Mouse (Mus musculus): ENCODE measurements around the gene 1110008P14Rik. TPM values are rescaled to one million over a fixed set of nuclear protein-coding genes. Genes with fewer than 3 reads are reported as not detected.

The 1110008P14Rik gene
- 100 to 1,000 TPM; 153 to 155 TPM for total RNA-seq (2021)
- long read RNA-seq, transcript 1110008P14Rik-201 (2 exons, 680 nt): major isoform, 85 of 92 reads
- long read RNA-seq, partial matches to known transcripts: 0 of 92 reads
- long read RNA-seq, other reads (novel, unspliced or antisense): 6 of 92 reads

DNA sequence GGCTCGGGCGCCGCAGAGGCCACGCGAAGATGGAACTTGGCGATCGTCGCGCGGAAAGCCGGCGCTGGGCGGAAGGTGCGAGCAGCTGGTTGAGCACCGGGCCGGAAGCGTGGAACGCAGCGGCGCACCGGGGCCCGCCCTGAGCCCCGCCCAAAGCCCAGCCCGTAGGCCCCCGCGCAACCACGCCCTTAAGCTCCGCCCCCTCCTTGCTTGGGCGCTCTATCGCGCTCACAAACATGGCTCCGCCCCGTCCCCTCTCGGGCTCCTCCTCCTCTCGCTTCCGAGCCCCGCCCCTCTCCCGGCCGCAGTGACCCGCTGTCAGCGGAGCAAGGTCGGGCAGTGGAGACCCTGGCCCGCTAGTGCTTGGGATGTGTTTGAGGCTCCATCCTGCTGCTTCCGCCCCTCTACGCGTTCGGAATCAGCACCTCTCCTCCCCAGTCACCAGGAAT, at the start of gene 1110008P14Rik:
Gene 1110008P14Rik (minus strand): TSS at position 164 of the 449 bp plus-strand sequence.
- peak; percentile 92 to 94 for DNase-seq (ENCODE audit: low spot score in 2 of 2)

GRCm38 (mm10) chr2:32430701-32431676, 49.3 kb upstream of the 1110008P14Rik start:
- DNase-seq (ENCODE audit: low spot score in 2 of 2): peak; percentile 86 to 92

DNA sequence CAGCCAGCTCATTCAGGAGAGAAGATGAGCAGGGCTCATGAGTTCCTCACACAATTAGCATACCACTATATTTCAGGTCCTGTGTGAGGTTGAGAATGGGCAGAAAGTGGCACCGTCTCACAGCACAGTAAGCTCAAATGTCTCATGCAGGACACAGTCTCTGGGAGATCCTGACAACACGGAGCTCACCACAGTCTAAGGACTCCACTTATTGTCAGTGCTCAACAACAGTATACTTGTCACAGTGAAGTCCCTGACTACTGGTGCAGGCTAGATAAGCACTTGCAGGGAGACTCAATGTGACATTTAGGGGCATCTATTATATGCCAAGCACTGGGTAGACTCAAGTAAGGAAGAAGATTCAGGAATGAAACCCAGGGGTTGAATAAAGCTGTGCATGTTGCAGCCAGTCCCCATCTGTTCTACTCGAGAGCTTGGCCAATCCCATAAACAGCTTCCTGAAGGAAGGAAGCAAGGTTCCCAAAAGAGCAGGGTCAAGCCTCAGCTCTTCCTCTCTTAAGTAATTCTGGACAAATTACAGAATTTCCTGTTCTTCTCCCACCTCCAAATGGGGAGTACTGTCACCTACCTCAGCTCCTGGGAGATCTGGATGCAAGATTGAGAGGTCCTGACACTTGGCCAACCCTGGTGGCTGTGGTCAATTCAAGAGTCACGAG, 47.6 kb upstream of the 1110008P14Rik start:
- no peak for DNase-seq (ENCODE audit: low spot score in 2 of 2)

- DNase-seq (ENCODE audit: low spot score in 2 of 2): peak; percentile 62 to 72
Observed at GRCm38 (mm10) chr2:32428262-32428722, 46.6 kb upstream of the 1110008P14Rik start.

GRCm38 (mm10) chr2:32427720-32428119, 46.0 kb upstream of the 1110008P14Rik start:
- no peak for DNase-seq (ENCODE audit: low spot score in 2 of 2)

- no peak for DNase-seq (ENCODE audit: low spot score in 2 of 2)
Observed at GRCm38 (mm10) chr2:32426141-32426540, 44.4 kb upstream of the 1110008P14Rik start.

- DNase-seq (ENCODE audit: low spot score in 2 of 2): no peak
Observed at GRCm38 (mm10) chr2:32425568-32425967, 43.8 kb upstream of the 1110008P14Rik start.

GRCm38 (mm10) chr2:32424796-32425195, 43.1 kb upstream of the 1110008P14Rik start:
- DNase-seq (ENCODE audit: low spot score in 2 of 2): no peak

DNA sequence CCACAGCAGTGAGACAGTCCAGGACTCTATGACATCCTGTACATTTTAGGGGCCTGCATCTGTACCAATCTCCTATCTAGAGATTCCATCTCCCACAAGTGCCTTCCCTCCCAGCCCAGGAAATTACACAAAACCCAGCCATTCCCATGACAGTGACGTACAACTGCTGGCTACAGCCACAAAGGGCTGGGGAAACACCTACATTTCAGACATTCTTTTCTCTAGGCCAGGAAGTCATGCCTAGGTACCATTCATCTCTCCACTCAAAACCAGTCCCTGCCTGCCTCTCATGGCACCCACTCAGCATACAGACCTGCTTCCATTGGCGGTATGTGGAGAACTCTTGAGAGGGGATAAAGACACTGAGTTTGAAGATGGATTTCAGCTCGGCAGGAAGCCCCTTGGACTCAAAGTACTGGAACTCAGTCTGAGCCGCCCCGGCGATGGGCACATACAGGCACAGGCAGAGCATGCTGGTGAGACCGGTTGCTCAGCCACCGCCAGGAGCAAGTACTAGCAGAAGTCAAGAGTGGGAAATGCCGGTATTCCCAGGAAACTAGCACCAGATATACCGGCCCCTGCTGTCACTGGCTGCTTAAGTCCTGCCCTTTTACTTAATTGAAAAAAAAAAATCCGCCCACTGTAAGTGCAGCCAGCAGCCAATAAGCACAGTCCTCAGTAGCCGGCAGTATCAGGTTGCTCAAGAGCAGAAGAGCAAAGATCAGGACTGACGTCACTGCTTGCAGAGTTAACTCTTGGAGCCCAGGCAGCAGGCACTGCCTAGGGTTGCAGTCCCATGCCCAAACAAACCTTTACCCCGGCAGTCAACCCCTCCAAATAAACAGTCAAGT, 42.0 kb upstream of the 1110008P14Rik start:
- DNase-seq (ENCODE audit: low spot score in 2 of 2): peak in 1 of 2 experiments; percentile 55

DNA sequence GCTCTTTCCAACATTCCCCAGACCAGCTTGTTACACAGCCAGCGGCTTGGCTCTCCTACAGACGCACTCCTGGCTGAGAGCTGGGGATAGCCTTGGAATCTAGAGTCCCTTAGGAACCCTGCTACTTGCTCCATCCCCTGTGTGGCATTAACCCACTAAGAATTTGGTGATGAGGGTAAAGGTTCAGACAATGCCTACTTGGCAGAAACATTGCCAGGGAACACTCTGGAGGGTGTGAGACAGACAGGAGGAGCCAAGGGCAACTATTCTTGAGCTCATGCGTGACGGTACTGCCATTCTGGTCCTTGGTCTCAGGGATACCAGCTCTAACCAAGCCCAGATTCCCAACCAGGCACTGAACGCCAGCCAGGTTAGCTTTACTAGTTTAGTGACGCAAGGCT, 40.1 kb upstream of the 1110008P14Rik start:
- DNase-seq (ENCODE audit: low spot score in 2 of 2): no peak

DNA sequence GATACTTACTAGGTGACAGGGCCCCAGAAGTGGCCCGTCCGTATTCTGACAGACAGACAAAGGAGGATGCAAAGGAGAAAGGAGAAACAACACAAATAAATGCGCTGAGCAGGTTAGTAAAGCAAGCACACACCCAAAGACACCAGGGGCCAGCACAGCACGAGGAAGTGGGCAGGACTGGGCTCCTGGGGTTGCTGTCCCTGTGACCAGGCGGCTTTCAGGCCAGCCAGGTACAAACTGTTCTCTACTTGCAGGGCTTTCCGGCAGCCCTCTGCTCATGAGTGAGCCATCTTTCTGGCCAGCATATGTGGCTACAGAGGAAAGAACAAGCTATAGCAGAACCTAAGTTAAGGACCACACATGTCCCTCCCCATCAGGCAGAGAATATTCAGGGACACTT, 38.9 kb upstream of the 1110008P14Rik start:
- DNase-seq (ENCODE audit: low spot score in 2 of 2): no peak

GRCm38 (mm10) chr2:32420066-32420608, 38.4 kb upstream of the 1110008P14Rik start:
- no peak for DNase-seq (ENCODE audit: low spot score in 2 of 2)

- DNase-seq (ENCODE audit: low spot score in 2 of 2): no peak
Observed at GRCm38 (mm10) chr2:32419359-32419758, 37.6 kb upstream of the 1110008P14Rik start.

- no peak for DNase-seq (ENCODE audit: low spot score in 2 of 2)
Observed at GRCm38 (mm10) chr2:32418430-32419151, 36.9 kb upstream of the 1110008P14Rik start.

DNA sequence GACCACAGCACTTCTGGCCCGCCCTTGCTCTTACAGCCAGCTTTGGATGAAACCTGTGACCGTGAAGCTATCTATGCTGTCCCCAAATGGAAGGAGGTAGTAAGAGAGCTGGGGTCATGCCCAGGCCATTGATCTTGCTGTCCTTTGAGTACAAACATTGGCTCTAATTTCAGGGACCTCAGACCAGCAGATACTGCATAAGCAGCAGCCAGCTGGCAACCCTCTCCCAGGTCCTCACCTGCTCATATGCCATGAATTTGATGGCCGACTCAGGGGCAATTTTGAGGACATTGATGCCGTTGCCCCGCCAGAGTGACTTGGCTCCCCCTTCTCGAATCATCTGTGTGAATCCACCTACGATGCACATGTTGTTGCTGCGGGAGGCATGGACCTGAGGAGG, 35.7 kb upstream of the 1110008P14Rik start:
- no peak for DNase-seq (ENCODE audit: low spot score in 2 of 2)

GRCm38 (mm10) chr2:32416556-32416955, 34.8 kb upstream of the 1110008P14Rik start:
- no peak for DNase-seq (ENCODE audit: low spot score in 2 of 2)

DNA sequence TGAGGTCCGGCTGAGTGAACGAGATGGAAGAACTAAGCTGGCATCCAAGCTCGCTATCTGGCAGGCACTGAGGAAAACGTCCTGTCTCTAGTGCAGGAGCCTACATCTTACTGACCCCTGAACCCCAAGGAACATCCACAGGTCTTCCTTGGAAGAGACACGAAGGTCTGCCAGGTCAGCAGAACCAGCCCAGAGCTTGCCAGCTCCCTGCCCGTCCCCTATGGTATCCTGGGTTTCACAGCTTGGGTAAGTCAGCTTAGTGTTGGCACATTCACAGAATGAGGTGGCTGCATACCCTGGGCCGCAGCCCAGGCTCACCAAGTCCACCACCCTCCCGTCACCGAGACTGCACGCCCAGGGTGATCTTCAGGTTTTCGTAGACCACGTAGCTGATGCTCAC, 34.1 kb upstream of the 1110008P14Rik start:
- DNase-seq (ENCODE audit: low spot score in 2 of 2): no peak

- no peak for DNase-seq (ENCODE audit: low spot score in 2 of 2)
Observed at GRCm38 (mm10) chr2:32413936-32414335, 32.2 kb upstream of the 1110008P14Rik start.

DNA sequence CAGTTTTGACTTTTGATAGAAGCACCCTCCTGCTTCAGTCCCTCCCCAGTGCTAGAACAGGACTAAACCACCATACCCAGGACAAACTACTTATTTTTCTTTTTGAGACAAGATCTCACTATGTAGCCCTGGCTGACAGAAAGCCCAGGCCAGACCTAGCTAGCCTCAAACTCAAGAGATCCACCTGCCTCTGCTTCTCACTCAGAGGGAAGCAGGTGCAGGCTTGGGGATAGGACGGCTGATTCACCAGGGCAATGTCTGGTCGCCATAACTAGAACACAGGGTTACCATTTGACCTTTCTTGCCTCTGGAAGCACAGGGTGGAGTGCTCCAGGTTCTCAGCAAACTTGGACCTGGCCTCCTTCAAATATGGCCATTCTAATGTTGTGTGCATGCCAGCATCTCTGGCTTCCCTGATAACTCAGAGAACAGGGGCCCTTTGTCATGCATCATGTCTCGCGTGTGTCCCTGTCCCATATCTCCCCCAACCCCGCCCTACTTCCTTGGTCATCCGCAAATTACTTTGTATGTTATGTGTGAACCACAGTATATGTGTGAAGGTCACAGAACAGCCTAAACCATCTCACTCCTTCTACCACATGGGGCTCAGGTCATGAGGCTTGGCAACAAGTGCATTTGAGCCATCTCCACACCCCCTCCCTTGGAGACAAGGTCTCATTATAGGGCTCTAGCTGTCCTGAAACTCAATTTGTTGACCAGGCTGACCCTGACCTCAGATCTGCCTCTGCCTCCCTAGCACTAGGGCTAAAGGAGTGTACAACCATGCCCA, 31.2 kb upstream of the 1110008P14Rik start:
- DNase-seq (ENCODE audit: low spot score in 2 of 2): no peak

Data from layer of hippocampus, adult 18-20 months (tissue).